Mouse (Mus musculus): ENCODE measurements around the gene Fndc8. TPM values are rescaled to one million over a fixed set of nuclear protein-coding genes. Genes with fewer than 3 reads are reported as not detected.

Gene Fndc8
- polyA plus RNA-seq, 1 experiment = 0.08 TPM

DNA sequence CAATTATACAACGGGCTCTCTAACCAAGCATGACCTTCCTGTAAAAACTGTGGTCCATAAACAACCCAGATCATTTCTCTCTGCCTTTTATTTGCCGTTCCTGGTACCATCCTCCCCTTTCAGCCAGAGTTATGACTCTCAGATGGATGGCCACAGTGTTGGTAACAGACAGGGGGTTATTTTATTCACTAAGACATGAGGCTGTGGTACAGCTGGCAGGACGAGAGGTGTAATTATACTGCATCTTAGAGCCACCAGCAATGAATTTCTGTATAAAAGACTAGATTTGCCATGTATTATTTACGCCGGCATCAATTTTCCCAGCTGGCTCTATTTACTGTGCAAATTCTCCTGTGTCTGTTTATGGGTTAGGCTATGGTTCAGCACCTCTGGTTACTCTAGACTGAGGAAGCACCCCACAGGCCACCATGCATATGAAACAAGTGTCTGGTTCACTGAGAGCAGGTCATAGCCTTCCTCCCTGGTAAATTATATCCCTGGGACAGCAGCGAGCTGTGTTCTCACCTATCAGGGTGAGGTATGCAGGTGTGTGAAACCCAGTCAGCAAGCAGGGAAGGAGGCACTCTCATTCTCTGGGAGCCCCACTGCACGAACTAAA, 14.1 kb upstream of the Fndc8 start:
- TF ChIP-seq MYOG (IDR thresholded peaks at IDR 0.05; ENCODE audit: control insufficient read depth, extremely low read depth, insufficient read length) (no peak), CEBPB (IDR thresholded peaks at IDR 0.05; ENCODE audit: low read depth) (no peak), MYOD1 (IDR thresholded peaks at IDR 0.05; ENCODE audit: control insufficient read depth, insufficient read length, low read depth) (no peak), USF1 (IDR thresholded peaks at IDR 0.05; ENCODE audit: low read depth) (no peak), CTCF (IDR thresholded peaks at IDR 0.05; ENCODE audit: control insufficient read depth, insufficient read depth, insufficient read length) (no peak), MAX (IDR thresholded peaks at IDR 0.05) (no peak), FOSL1 (IDR thresholded peaks at IDR 0.05; ENCODE audit: insufficient read depth, low read length, poor library complexity, severe bottlenecking) (no peak)
- Histone ChIP-seq H3K27me3 (ENCODE audit: control insufficient read depth, insufficient read depth, insufficient read length) (no peaks in the 10 kb centered on the region), H3K79me3 (ENCODE audit: low read depth) (no peaks in the 10 kb centered on the region), H3K36me3 (ENCODE audit: control insufficient read depth, insufficient read depth) (peaks cover 5% of the 10 kb centered on the region), H3K79me2 (ENCODE audit: control insufficient read depth, insufficient read depth) (no peaks in the 10 kb centered on the region), H3K4me3 (ENCODE audit: insufficient read depth, poor library complexity, severe bottlenecking) (no peak overlapping the region), H3ac (ENCODE audit: control insufficient read depth, insufficient read length, low read depth) (no peak overlapping the region)

DNA sequence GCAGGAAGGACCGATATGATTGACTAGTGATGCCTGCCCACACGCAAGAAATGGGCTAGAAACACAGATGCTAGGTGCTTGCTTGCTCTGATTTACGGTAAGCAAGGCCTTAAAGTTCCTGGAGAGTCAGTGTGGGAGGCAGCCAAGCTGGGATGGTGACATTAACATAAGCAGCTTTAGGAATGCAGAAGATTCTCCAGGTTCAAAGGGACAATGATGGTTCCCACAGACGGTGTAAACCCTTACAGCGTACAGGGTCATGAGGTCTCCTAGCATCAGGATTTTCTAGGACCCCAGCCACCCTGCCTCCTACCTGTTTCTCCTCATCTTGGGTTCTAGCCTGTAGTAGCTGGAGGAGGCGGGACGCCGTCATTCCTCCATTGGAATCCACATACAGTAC, 8.7 kb upstream of the Fndc8 start:
- peaks cover 5% of the 10 kb centered on the region for H3K36me3 ChIP-seq (ENCODE audit: control insufficient read depth, insufficient read depth)
- no peak overlapping the region for H3K4me3 ChIP-seq (ENCODE audit: insufficient read depth, poor library complexity, severe bottlenecking)
- no peak overlapping the region for H3ac ChIP-seq (ENCODE audit: control insufficient read depth, insufficient read length, low read depth)
- H3K27me3 ChIP-seq (ENCODE audit: control insufficient read depth, insufficient read depth, insufficient read length) = no peaks in the 10 kb centered on the region
- no peaks in the 10 kb centered on the region for H3K79me2 ChIP-seq (ENCODE audit: control insufficient read depth, insufficient read depth)
- no peak for TF ChIP-seq FOSL1 (IDR thresholded peaks at IDR 0.05; ENCODE audit: insufficient read depth, low read length, poor library complexity, severe bottlenecking)
- no peak for TF ChIP-seq USF1 (IDR thresholded peaks at IDR 0.05; ENCODE audit: low read depth)
- TF ChIP-seq CEBPB (IDR thresholded peaks at IDR 0.05; ENCODE audit: low read depth) = no peak
- TF ChIP-seq CTCF (IDR thresholded peaks at IDR 0.05; ENCODE audit: control insufficient read depth, insufficient read depth, insufficient read length) = no peak
- no peak for TF ChIP-seq MYOD1 (IDR thresholded peaks at IDR 0.05; ENCODE audit: control insufficient read depth, insufficient read length, low read depth)
- TF ChIP-seq MYOG (IDR thresholded peaks at IDR 0.05; ENCODE audit: control insufficient read depth, extremely low read depth, insufficient read length) = no peak
- no peak for TF ChIP-seq MAX (IDR thresholded peaks at IDR 0.05)
- no peaks in the 10 kb centered on the region for H3K79me3 ChIP-seq (ENCODE audit: low read depth)

GRCm38 (mm10) chr11:82886559-82886958, 5.4 kb upstream of the Fndc8 start:
- TF ChIP-seq MAX (IDR thresholded peaks at IDR 0.05) = no peak
- no peak for TF ChIP-seq CTCF (IDR thresholded peaks at IDR 0.05; ENCODE audit: control insufficient read depth, insufficient read depth, insufficient read length)
- TF ChIP-seq MYOD1 (IDR thresholded peaks at IDR 0.05; ENCODE audit: control insufficient read depth, insufficient read length, low read depth) = no peak
- TF ChIP-seq MYOG (IDR thresholded peaks at IDR 0.05; ENCODE audit: control insufficient read depth, extremely low read depth, insufficient read length) = no peak
- TF ChIP-seq FOSL1 (IDR thresholded peaks at IDR 0.05; ENCODE audit: insufficient read depth, low read length, poor library complexity, severe bottlenecking) = no peak
- TF ChIP-seq CEBPB (IDR thresholded peaks at IDR 0.05; ENCODE audit: low read depth) = no peak
- Histone ChIP-seq H3K79me3 (ENCODE audit: low read depth) (no peaks in the 10 kb centered on the region), H3K36me3 (ENCODE audit: control insufficient read depth, insufficient read depth) (peaks cover 2% of the 10 kb centered on the region), H3ac (ENCODE audit: control insufficient read depth, insufficient read length, low read depth) (no peak overlapping the region), H3K4me3 (ENCODE audit: insufficient read depth, poor library complexity, severe bottlenecking) (no peak overlapping the region), H3K79me2 (ENCODE audit: control insufficient read depth, insufficient read depth) (no peaks in the 10 kb centered on the region), H3K27me3 (ENCODE audit: control insufficient read depth, insufficient read depth, insufficient read length) (no peaks in the 10 kb centered on the region)

DNA sequence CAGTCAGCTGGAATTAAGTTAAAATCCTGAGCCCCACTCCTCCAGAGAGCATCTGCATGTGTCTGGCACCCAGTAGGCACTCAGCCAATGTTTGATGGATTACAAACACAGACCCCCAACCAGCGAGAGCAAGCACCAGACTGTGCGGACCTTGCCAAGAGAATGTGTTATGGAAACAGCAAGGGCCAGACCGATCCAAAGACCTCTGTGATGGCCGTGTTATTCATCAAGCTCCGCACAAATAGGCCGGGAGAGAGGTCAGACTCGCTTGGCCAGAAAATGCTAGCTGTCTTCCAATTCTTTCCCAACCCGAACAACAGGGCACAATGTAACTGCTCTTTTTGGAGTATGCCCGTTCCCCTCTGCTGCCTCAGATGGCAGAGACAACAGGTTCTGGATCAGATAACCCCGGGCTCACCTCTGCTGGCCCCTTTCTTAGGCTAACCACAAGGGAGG, 3.4 kb upstream of the Fndc8 start:
- Histone ChIP-seq H3K4me3 (ENCODE audit: insufficient read depth, poor library complexity, severe bottlenecking) (no peak overlapping the region), H3ac (ENCODE audit: control insufficient read depth, insufficient read length, low read depth) (no peak overlapping the region), H3K27me3 (ENCODE audit: control insufficient read depth, insufficient read depth, insufficient read length) (no peaks in the 10 kb centered on the region), H3K79me2 (ENCODE audit: control insufficient read depth, insufficient read depth) (no peaks in the 10 kb centered on the region), H3K79me3 (ENCODE audit: low read depth) (no peaks in the 10 kb centered on the region), H3K36me3 (ENCODE audit: control insufficient read depth, insufficient read depth) (no peaks in the 10 kb centered on the region)
- TF ChIP-seq FOSL1 (IDR thresholded peaks at IDR 0.05; ENCODE audit: insufficient read depth, low read length, poor library complexity, severe bottlenecking) (no peak), CEBPB (IDR thresholded peaks at IDR 0.05; ENCODE audit: low read depth) (no peak), MAX (IDR thresholded peaks at IDR 0.05) (no peak), USF1 (IDR thresholded peaks at IDR 0.05; ENCODE audit: low read depth) (no peak), CTCF (IDR thresholded peaks at IDR 0.05; ENCODE audit: control insufficient read depth, insufficient read depth, insufficient read length) (no peak), MYOG (IDR thresholded peaks at IDR 0.05; ENCODE audit: control insufficient read depth, extremely low read depth, insufficient read length) (no peak), MYOD1 (IDR thresholded peaks at IDR 0.05; ENCODE audit: control insufficient read depth, insufficient read length, low read depth) (no peak)

GRCm38 (mm10) chr11:82889524-82890341, 2.2 kb upstream of the Fndc8 start:
- H3ac ChIP-seq (ENCODE audit: control insufficient read depth, insufficient read length, low read depth) = peak overlapping the region; percentile 72
- no peaks in the 10 kb centered on the region for H3K79me2 ChIP-seq (ENCODE audit: control insufficient read depth, insufficient read depth)
- no peaks in the 10 kb centered on the region for H3K79me3 ChIP-seq (ENCODE audit: low read depth)
- peak overlapping the region; percentile 49 for H3K4me3 ChIP-seq (ENCODE audit: insufficient read depth, poor library complexity, severe bottlenecking)
- no peaks in the 10 kb centered on the region for H3K36me3 ChIP-seq (ENCODE audit: control insufficient read depth, insufficient read depth)
- no peak for TF ChIP-seq CTCF (IDR thresholded peaks at IDR 0.05; ENCODE audit: control insufficient read depth, insufficient read depth, insufficient read length)
- no peak for TF ChIP-seq FOSL1 (IDR thresholded peaks at IDR 0.05; ENCODE audit: insufficient read depth, low read length, poor library complexity, severe bottlenecking)
- TF ChIP-seq MAX (IDR thresholded peaks at IDR 0.05) = no peak
- no peak for TF ChIP-seq MYOD1 (IDR thresholded peaks at IDR 0.05; ENCODE audit: control insufficient read depth, insufficient read length, low read depth)
- no peak for TF ChIP-seq MYOG (IDR thresholded peaks at IDR 0.05; ENCODE audit: control insufficient read depth, extremely low read depth, insufficient read length)
- TF ChIP-seq CEBPB (IDR thresholded peaks at IDR 0.05; ENCODE audit: low read depth) = no peak
- no peak for TF ChIP-seq USF1 (IDR thresholded peaks at IDR 0.05; ENCODE audit: low read depth)
- H3K27me3 ChIP-seq (ENCODE audit: control insufficient read depth, insufficient read depth, insufficient read length) = no peaks in the 10 kb centered on the region

Measured in C2C12 (cell line).